Mouse (Mus musculus): Measurements from ENCODE around the gene Frmd5. TPM values are rescaled to one million over a fixed set of nuclear protein-coding genes. Genes with fewer than 3 reads are reported as not detected.

Gene Frmd5
- polyA plus RNA-seq, 1 experiment from 2014 or later, result 3.1 TPM

- Histone ChIP-seq H3K4me1 (peaks cover 13% of the 10 kb centered on the region), H3K36me3 (no peaks in the 10 kb centered on the region), H3K9ac (no peak overlapping the region), H3K27me3 (peaks cover 9% of the 10 kb centered on the region), H3K27ac (no peak overlapping the region), H3K9me3 (no peaks in the 10 kb centered on the region), H3K4me2 (no peak overlapping the region), H3K4me3 (no peak overlapping the region)
- WGBS, result 34% methylated on average over 3 of the region's 3 CpGs
- ATAC-seq (ENCODE audit: insufficient number of reproducible peaks, insufficient read depth, low FRiP score, low TSS enrichment, low read depth), result no peak
Observed at GRCm38 (mm10) chr2:121594131-121594530, 212.8 kb downstream of the Frmd5 start.

- 15% methylated on average over 4 of the region's 4 CpGs for WGBS
- H3K4me2 ChIP-seq, result peak overlapping the region; percentile 39
- H3K36me3 ChIP-seq, result no peaks in the 10 kb centered on the region
- 0 out of 2 replicates have a peak overlapping the region, but pooled peaks have one; percentile 32 for H3K9ac ChIP-seq
- H3K4me3 ChIP-seq, result no peak overlapping the region
- H3K27ac ChIP-seq, result peak overlapping the region; percentile 52
- no peak for ATAC-seq (ENCODE audit: insufficient number of reproducible peaks, insufficient read depth, low FRiP score, low TSS enrichment, low read depth)
- peaks cover 11% of the 10 kb centered on the region for H3K27me3 ChIP-seq
- peaks cover 26% of the 10 kb centered on the region for H3K4me1 ChIP-seq
- no peaks in the 10 kb centered on the region for H3K9me3 ChIP-seq
Observed at GRCm38 (mm10) chr2:121588309-121588694, 218.6 kb downstream of the Frmd5 start.

GRCm38 (mm10) chr2:121587523-121588308 lies 219.2 kb downstream of the Frmd5 start:
- Histone ChIP-seq H3K4me1 (peaks cover 26% of the 10 kb centered on the region), H3K27me3 (peaks cover 11% of the 10 kb centered on the region), H3K36me3 (no peaks in the 10 kb centered on the region), H3K9me3 (no peaks in the 10 kb centered on the region), H3K9ac (0 out of 2 replicates have a peak overlapping the region, but pooled peaks have one; percentile 32), H3K27ac (peak overlapping the region; percentile 52), H3K4me2 (peak overlapping the region; percentile 39), H3K4me3 (no peak overlapping the region)
- 24% methylated on average over 12 of the region's 12 CpGs for WGBS
- ATAC-seq (ENCODE audit: insufficient number of reproducible peaks, insufficient read depth, low FRiP score, low TSS enrichment, low read depth), result peak; percentile 54

GRCm38 (mm10) chr2:121584705-121585104 lies 222.2 kb downstream of the Frmd5 start:
- Histone ChIP-seq H3K9ac (no peak overlapping the region), H3K4me3 (no peak overlapping the region), H3K4me1 (peaks cover 26% of the 10 kb centered on the region), H3K36me3 (no peaks in the 10 kb centered on the region), H3K9me3 (no peaks in the 10 kb centered on the region), H3K4me2 (no peak overlapping the region), H3K27ac (no peak overlapping the region), H3K27me3 (peaks cover 11% of the 10 kb centered on the region)
- no peak for ATAC-seq (ENCODE audit: insufficient number of reproducible peaks, insufficient read depth, low FRiP score, low TSS enrichment, low read depth)
- WGBS, result 55% methylated on average over 5 of the region's 5 CpGs

GRCm38 (mm10) chr2:121583468-121584116 lies 223.3 kb downstream of the Frmd5 start:
- no peak overlapping the region for H3K27ac ChIP-seq
- H3K9me3 ChIP-seq, result no peaks in the 10 kb centered on the region
- no peak overlapping the region for H3K9ac ChIP-seq
- whole genome bisulfite sequencing, result 42% methylated on average over 13 of the region's 13 CpGs
- peaks cover 4% of the 10 kb centered on the region; the same call in 1 of the 2 replicates for H3K27me3 ChIP-seq
- H3K36me3 ChIP-seq, result no peaks in the 10 kb centered on the region
- peaks cover 21% of the 10 kb centered on the region for H3K4me1 ChIP-seq
- ATAC-seq (ENCODE audit: insufficient number of reproducible peaks, insufficient read depth, low FRiP score, low TSS enrichment, low read depth), result no peak
- H3K4me2 ChIP-seq, result no peak overlapping the region
- no peak overlapping the region for H3K4me3 ChIP-seq

GRCm38 (mm10) chr2:121582809-121583376 lies 224.0 kb downstream of the Frmd5 start:
- H3K9me3 ChIP-seq, result no peaks in the 10 kb centered on the region
- no peak overlapping the region for H3K4me3 ChIP-seq
- H3K4me2 ChIP-seq, result no peak overlapping the region
- no peak overlapping the region for H3K27ac ChIP-seq
- H3K4me1 ChIP-seq, result peaks cover 14% of the 10 kb centered on the region
- ATAC-seq (ENCODE audit: insufficient number of reproducible peaks, insufficient read depth, low FRiP score, low TSS enrichment, low read depth), result no peak
- no peaks in the 10 kb centered on the region for H3K36me3 ChIP-seq
- 89% methylated on average over 13 of the region's 13 CpGs for WGBS
- no peak overlapping the region for H3K9ac ChIP-seq
- H3K27me3 ChIP-seq, result peaks cover 4% of the 10 kb centered on the region; the same call in 1 of the 2 replicates

GRCm38 (mm10) chr2:121575741-121576201 lies 231.1 kb downstream of the Frmd5 start:
- Histone ChIP-seq H3K9ac (no peak overlapping the region), H3K4me3 (no peak overlapping the region), H3K4me1 (peaks cover 16% of the 10 kb centered on the region), H3K4me2 (no peak overlapping the region), H3K36me3 (no peaks in the 10 kb centered on the region), H3K9me3 (no peaks in the 10 kb centered on the region), H3K27me3 (no peaks in the 10 kb centered on the region), H3K27ac (peak overlapping the region; percentile 22; the same call in 1 of the 2 replicates)
- ATAC-seq (ENCODE audit: insufficient number of reproducible peaks, insufficient read depth, low FRiP score, low TSS enrichment, low read depth), result no peak
- WGBS, result 45% methylated on average over 8 of the region's 8 CpGs

- H3K27ac ChIP-seq, result no peak overlapping the region
- no peak overlapping the region for H3K9ac ChIP-seq
- no peak overlapping the region for H3K4me2 ChIP-seq
- no peaks in the 10 kb centered on the region for H3K9me3 ChIP-seq
- WGBS, result 66% methylated on average over 9 of the region's 9 CpGs
- ATAC-seq (ENCODE audit: insufficient number of reproducible peaks, insufficient read depth, low FRiP score, low TSS enrichment, low read depth), result no peak
- peaks cover 16% of the 10 kb centered on the region for H3K4me1 ChIP-seq
- H3K4me3 ChIP-seq, result no peak overlapping the region
- no peaks in the 10 kb centered on the region for H3K27me3 ChIP-seq
- no peaks in the 10 kb centered on the region for H3K36me3 ChIP-seq
Observed at GRCm38 (mm10) chr2:121574066-121574630, 232.7 kb downstream of the Frmd5 start.

GRCm38 (mm10) chr2:121571780-121572179 lies 235.1 kb downstream of the Frmd5 start:
- Histone ChIP-seq H3K9ac (no peak overlapping the region), H3K27me3 (no peaks in the 10 kb centered on the region), H3K27ac (no peak overlapping the region), H3K4me1 (peaks cover 16% of the 10 kb centered on the region), H3K4me3 (no peak overlapping the region), H3K36me3 (no peaks in the 10 kb centered on the region), H3K9me3 (no peaks in the 10 kb centered on the region), H3K4me2 (no peak overlapping the region)
- ATAC-seq (ENCODE audit: insufficient number of reproducible peaks, insufficient read depth, low FRiP score, low TSS enrichment, low read depth), result peak; percentile 62; the same call in 1 of the 2 replicates
- WGBS, result 14% methylated on average over 7 of the region's 7 CpGs

GRCm38 (mm10) chr2:121570999-121571655 lies 235.8 kb downstream of the Frmd5 start:
- Histone ChIP-seq H3K9me3 (no peaks in the 10 kb centered on the region), H3K27ac (no peak overlapping the region), H3K4me3 (no peak overlapping the region), H3K36me3 (no peaks in the 10 kb centered on the region), H3K4me1 (peaks cover 15% of the 10 kb centered on the region), H3K9ac (no peak overlapping the region), H3K27me3 (no peaks in the 10 kb centered on the region), H3K4me2 (no peak overlapping the region)
- ATAC-seq (ENCODE audit: insufficient number of reproducible peaks, insufficient read depth, low FRiP score, low TSS enrichment, low read depth), result no peak
- 69% methylated on average over 8 of the region's 8 CpGs for WGBS

- no peak overlapping the region for H3K27ac ChIP-seq
- no peaks in the 10 kb centered on the region for H3K9me3 ChIP-seq
- H3K27me3 ChIP-seq, result no peaks in the 10 kb centered on the region
- no peak overlapping the region for H3K4me3 ChIP-seq
- peaks cover 7% of the 10 kb centered on the region; the same call in 1 of the 2 replicates for H3K4me1 ChIP-seq
- H3K36me3 ChIP-seq, result no peaks in the 10 kb centered on the region
- WGBS, result 83% methylated on average over 3 of the region's 3 CpGs
- ATAC-seq (ENCODE audit: insufficient number of reproducible peaks, insufficient read depth, low FRiP score, low TSS enrichment, low read depth), result no peak
- no peak overlapping the region for H3K4me2 ChIP-seq
- no peak overlapping the region for H3K9ac ChIP-seq
Observed at GRCm38 (mm10) chr2:121570049-121570448, 236.8 kb downstream of the Frmd5 start.
